Mouse (Mus musculus) kidney, adult 2 months (tissue): ENCODE data around the gene Dync1i1. TPM values are rescaled to one million over a fixed set of nuclear protein-coding genes. Genes with fewer than 3 reads are reported as not detected.

ENCODE experiments used
- DNase-seq: peaks from one replicate; pipeline ENCODE4 v3.0.0; 2021
- H3K27ac ChIP-seq: fragments of 200-500 bp; 2 replicates; pipeline ENCODE4 v1.5.1; 2012; ENCODE audit warnings: low read depth, low read length, control low read depth, inconsistent platforms; ENCODE audit not compliant: insufficient read depth
- H3K27me3 ChIP-seq: fragments of 200-500 bp; replicated peaks from 2 replicates; pipeline ENCODE4 v1.6.1; 2012; ENCODE audit warnings: mild to moderate bottlenecking, moderate library complexity, low read length, inconsistent platforms; ENCODE audit not compliant: control insufficient read depth, insufficient read depth
- H3K36me3 ChIP-seq: fragments of 200-500 bp; 2 replicates; pipeline ENCODE4 v1.6.1; 2012; ENCODE audit warnings: mild to moderate bottlenecking, moderate library complexity, low read length, inconsistent platforms; ENCODE audit not compliant: control insufficient read depth, insufficient read depth
- H3K4me1 ChIP-seq: fragments of 200-500 bp; 2 replicates; pipeline ENCODE4 v1.6.1; 2011; ENCODE audit warnings: low read length; ENCODE audit not compliant: control insufficient read depth, insufficient read depth
- H3K4me3 ChIP-seq: fragments of 200-500 bp; 2 replicates; pipeline ENCODE4 v1.5.1; 2011; ENCODE audit warnings: mild to moderate bottlenecking, low read depth, low read length, control low read depth; ENCODE audit not compliant: insufficient read depth
- CTCF ChIP-seq: fragments of 200-500 bp; conservative IDR thresholded peaks from 2 replicates; pipeline ENCODE4 v1.5.1; 2011; ENCODE audit warnings: low read depth, mild to moderate bottlenecking, control low read depth, low read length, moderate library complexity, mixed read lengths; ENCODE audit not compliant: insufficient read depth, insufficient read length
- POLR2A ChIP-seq: fragments of 200-500 bp; IDR thresholded peaks from one replicate; pipeline ENCODE4 v1.6.1; 2011; ENCODE audit warnings: low read depth, low read length, control low read depth
- WGBS: fragments of 180-500 bp; shearing (Covaris S2); methylation state at CpG from one replicate; pipeline ENCODE4 v1.1.7; 2018; 5-methylcytosine and 5-hydroxymethylcytosine counted together
- polyA plus RNA-seq: library from polyadenylated mRNA; depleted of rRNA; stranded (reverse); fragments of >200 nt; gene quantifications from 2 replicates; pipeline ENCODE4 v1.2.3, GENCODE M21; 2012

Dync1i1 gene
- polyA plus RNA-seq, 1 experiment: 1.1 TPM

DNA sequence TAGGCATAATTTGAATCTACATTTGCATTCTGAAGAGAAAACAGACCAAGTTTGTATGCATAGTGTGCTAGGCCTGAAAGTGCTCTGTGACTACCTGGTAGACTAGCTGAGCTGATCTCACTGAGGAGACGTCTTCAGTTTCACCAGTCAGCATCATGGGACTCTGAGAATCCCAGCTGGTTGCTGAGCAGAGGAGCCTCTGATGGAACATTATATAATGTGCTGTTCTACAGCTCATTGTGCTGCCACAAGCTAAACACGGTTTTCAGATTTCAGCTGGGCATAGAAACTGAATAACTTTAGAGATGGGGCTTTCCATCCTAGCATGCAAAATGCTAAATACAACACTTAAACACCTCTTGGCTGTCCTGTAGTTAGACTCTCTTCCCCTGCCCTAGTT, 285.9 kb downstream of the Dync1i1 start:
- no peak overlapping the region for H3K4me3 ChIP-seq
- DNase-seq: no peak
- 80% methylated on average over 2 of the region's 2 CpGs for whole genome bisulfite sequencing
- H3K4me1 ChIP-seq: no peaks in the 10 kb centered on the region
- H3K27ac ChIP-seq: no peak overlapping the region
- no peaks in the 10 kb centered on the region for H3K27me3 ChIP-seq
- no peak for TF ChIP-seq POLR2A
- TF ChIP-seq CTCF: no peak
- no peaks in the 10 kb centered on the region for H3K36me3 ChIP-seq

DNA sequence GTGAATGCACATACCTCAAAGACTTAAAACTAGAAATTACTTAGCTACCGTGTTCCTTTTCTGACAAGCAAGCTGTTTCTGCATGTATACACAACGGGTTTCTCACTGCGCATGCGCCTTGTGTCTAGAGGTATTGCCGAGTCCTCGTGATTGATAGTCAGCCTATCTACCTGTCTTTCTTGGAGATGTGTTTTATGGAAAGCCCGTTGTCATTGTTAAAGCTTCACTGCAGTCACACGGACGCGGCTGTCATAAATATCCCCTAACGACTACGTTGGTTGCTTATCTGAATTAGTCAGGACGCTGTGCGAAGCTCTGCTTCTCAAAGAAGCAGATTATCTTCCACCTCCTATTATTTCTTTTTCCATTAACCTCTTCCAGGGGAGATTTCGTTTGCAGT, 290.2 kb downstream of the Dync1i1 start:
- H3K27me3 ChIP-seq: no peaks in the 10 kb centered on the region
- no peak for DNase-seq
- H3K27ac ChIP-seq: no peak overlapping the region
- H3K36me3 ChIP-seq: no peaks in the 10 kb centered on the region
- H3K4me1 ChIP-seq: no peaks in the 10 kb centered on the region
- no peak overlapping the region for H3K4me3 ChIP-seq
- 50% methylated on average over 15 of the region's 15 CpGs for WGBS
- no peak for TF ChIP-seq POLR2A
- TF ChIP-seq CTCF: no peak

DNA sequence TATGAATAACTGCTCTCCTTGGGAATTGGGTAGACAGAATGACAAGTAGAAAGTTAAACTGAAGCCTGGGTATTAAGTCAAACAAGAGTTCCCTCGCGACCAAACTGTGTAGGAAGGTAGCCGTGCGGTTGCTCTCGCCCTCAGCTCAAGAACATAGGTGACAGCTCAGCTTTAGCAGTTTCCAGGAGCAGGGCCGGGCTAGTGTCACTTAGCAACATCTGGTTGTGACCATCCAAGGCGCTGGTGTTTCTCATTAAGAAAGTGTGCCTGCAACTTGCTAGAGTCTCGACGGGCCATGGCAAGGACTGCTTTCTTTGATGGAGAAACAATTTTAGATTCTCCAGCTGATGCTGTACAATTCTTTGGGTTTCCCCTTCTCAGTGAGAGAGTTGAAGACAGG, 291.5 kb downstream of the Dync1i1 start:
- TF ChIP-seq CTCF (no peak), POLR2A (no peak)
- H3K27ac ChIP-seq: no peak overlapping the region
- H3K4me3 ChIP-seq: no peak overlapping the region
- 63% methylated on average over 9 of the region's 9 CpGs for WGBS
- no peaks in the 10 kb centered on the region for H3K27me3 ChIP-seq
- H3K36me3 ChIP-seq: no peaks in the 10 kb centered on the region
- H3K4me1 ChIP-seq: no peaks in the 10 kb centered on the region
- DNase-seq: no peak

GRCm38 (mm10) chr6:6023976-6024375, 298.5 kb downstream of the Dync1i1 start:
- no peak overlapping the region for H3K27ac ChIP-seq
- 55% methylated on average over 6 of the region's 6 CpGs for WGBS
- no peak overlapping the region for H3K4me3 ChIP-seq
- H3K27me3 ChIP-seq: no peaks in the 10 kb centered on the region
- TF ChIP-seq CTCF: no peak
- TF ChIP-seq POLR2A: no peak
- no peak for DNase-seq
- H3K36me3 ChIP-seq: no peaks in the 10 kb centered on the region
- H3K4me1 ChIP-seq: no peaks in the 10 kb centered on the region

GRCm38 (mm10) chr6:6027664-6028063, 302.2 kb downstream of the Dync1i1 start:
- Histone ChIP-seq H3K36me3 (no peaks in the 10 kb centered on the region), H3K27ac (no peak overlapping the region), H3K4me1 (no peaks in the 10 kb centered on the region), H3K4me3 (no peak overlapping the region), H3K27me3 (no peaks in the 10 kb centered on the region)
- TF ChIP-seq POLR2A: no peak
- TF ChIP-seq CTCF: no peak
- DNase-seq: no peak
- WGBS: 93% methylated on average over 6 of the region's 6 CpGs

DNA sequence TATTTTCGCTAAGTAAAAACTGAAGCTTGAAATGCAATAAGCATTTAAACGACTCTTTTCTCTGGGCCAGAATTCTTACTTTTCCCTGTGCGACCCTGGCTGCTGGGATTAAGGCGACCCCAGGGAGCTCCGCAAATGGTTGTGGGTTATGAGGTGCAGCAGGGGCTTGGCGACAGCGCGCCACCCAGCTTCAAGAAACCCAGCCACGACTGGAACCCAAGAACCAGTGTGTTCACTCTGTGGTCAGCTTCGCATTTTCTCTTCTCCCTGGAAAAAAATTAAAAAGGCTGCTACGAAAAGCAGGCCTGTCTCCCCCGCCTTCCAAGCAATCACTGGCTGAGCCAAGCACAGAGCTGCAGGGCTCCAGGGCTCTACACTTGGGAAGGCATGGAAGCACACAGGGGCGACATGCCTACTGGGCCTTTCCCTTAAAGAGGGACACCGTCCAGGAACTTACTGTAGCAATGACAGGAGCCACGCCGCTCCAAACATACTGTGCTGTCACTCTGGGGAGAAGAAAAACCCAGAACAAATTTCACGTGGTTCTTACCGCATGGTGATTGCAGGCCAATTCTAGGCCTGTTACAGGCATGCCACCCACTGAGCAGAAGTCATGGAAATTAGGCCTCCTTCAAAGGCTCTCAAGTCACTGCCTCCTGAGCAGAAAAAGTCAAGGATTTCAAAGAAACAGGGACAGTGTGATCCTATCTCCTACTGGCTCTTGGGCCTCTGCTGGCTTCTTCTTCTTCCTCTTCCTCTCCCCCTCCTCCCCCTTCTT, 313.5 kb downstream of the Dync1i1 start:
- TF ChIP-seq POLR2A: no peak
- TF ChIP-seq CTCF: no peak
- Histone ChIP-seq H3K4me3 (no peak overlapping the region), H3K4me1 (no peaks in the 10 kb centered on the region), H3K36me3 (no peaks in the 10 kb centered on the region), H3K27me3 (no peaks in the 10 kb centered on the region), H3K27ac (no peak overlapping the region)
- DNase-seq: no peak
- 73% methylated on average over 18 of the region's 18 CpGs for WGBS

GRCm38 (mm10) chr6:6046729-6047424, 321.4 kb downstream of the Dync1i1 start:
- H3K36me3 ChIP-seq: no peaks in the 10 kb centered on the region
- WGBS: 63% methylated on average over 12 of the region's 12 CpGs
- H3K4me1 ChIP-seq: no peaks in the 10 kb centered on the region
- H3K27me3 ChIP-seq: no peaks in the 10 kb centered on the region
- DNase-seq: no peak
- H3K4me3 ChIP-seq: no peak overlapping the region
- TF ChIP-seq CTCF (no peak), POLR2A (no peak)
- no peak overlapping the region for H3K27ac ChIP-seq
